Mouse (Mus musculus): ENCODE results near the gene Map2k6. TPM values are rescaled to one million over a fixed set of nuclear protein-coding genes. Genes with fewer than 3 reads are reported as not detected.

Map2k6 gene
- polyA plus RNA-seq, 1 experiment: 12.5 TPM

DNA sequence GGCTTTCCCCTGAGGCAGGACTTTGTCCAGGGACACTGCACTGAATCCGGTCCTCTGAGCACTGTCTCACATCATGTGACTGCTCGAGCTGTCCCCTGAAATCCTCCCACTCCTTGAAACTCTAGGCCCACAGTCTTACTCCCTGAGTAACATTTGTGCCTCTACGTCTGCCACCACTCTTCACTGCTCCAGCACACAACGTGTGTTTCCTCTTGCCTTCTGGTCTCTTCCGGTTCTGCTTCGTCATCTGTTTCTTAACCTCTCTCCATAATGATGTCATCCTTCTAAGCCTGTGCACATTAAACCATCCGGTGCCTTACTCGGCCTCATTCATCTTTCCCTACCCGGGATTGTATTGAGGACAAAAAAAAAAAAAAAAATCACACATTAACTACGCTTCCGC is 28.2 kb downstream of the Map2k6 start:
- H3K4me3 ChIP-seq (replicated peaks; ENCODE audit: insufficient read depth, low read depth, low read length): no peak overlapping the region
- peaks cover 6% of the 10 kb centered on the region; the same call in 1 of the 2 replicates for H3K4me1 ChIP-seq (ENCODE audit: control insufficient read depth, insufficient read depth, low read length)
- DNase-seq: no peak
- WGBS: 49% methylated on average over 11 of the region's 11 CpGs
- TF ChIP-seq POLR2A (IDR thresholded peaks at IDR 0.05; ENCODE audit: borderline replicate concordance, insufficient read depth, low read length) (no peak), CTCF (IDR thresholded peaks at IDR 0.05; ENCODE audit: borderline replicate concordance, insufficient read depth, low read depth, low read length) (no peak)
- no peaks in the 10 kb centered on the region for H3K27me3 ChIP-seq (ENCODE audit: control insufficient read depth, insufficient read depth, low read length)
- H3K27ac ChIP-seq (ENCODE audit: insufficient read depth, low read length): no peak overlapping the region

DNA sequence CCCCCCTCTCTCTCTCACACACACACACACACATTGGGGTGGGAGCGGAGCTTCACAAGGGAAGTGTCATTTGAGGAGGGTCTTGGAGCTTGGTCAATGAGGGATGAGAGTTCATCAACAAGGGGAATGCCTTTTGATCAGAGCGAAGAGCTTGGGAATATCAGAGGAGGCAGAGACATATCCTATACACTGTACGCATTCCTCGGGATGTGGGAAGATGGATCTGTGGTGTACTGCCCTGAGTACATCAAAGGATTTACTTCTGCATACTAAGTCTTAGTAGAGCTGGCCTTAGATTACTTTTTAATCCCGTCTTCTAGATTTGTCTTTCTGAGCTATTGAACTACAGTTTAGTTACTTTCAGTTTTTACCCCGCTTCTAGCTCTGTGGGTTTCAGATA is 30.1 kb downstream of the Map2k6 start:
- Histone ChIP-seq H3K4me1 (ENCODE audit: control insufficient read depth, insufficient read depth, low read length) (peaks cover 6% of the 10 kb centered on the region; the same call in 1 of the 2 replicates), H3K27ac (ENCODE audit: insufficient read depth, low read length) (no peak overlapping the region), H3K4me3 (replicated peaks; ENCODE audit: insufficient read depth, low read depth, low read length) (no peak overlapping the region), H3K27me3 (ENCODE audit: control insufficient read depth, insufficient read depth, low read length) (no peaks in the 10 kb centered on the region)
- DNase-seq: no peak
- no peak for TF ChIP-seq CTCF (IDR thresholded peaks at IDR 0.05; ENCODE audit: borderline replicate concordance, insufficient read depth, low read depth, low read length)
- no peak for TF ChIP-seq POLR2A (IDR thresholded peaks at IDR 0.05; ENCODE audit: borderline replicate concordance, insufficient read depth, low read length)
- WGBS: 96% methylated on average over 6 of the region's 6 CpGs

- no peak overlapping the region for H3K27ac ChIP-seq (ENCODE audit: insufficient read depth, low read length)
- H3K4me1 ChIP-seq (ENCODE audit: control insufficient read depth, insufficient read depth, low read length): peaks cover 6% of the 10 kb centered on the region; the same call in 1 of the 2 replicates
- WGBS: 64% methylated on average over 3 of the region's 3 CpGs
- no peak overlapping the region for H3K4me3 ChIP-seq (replicated peaks; ENCODE audit: insufficient read depth, low read depth, low read length)
- no peak for TF ChIP-seq CTCF (IDR thresholded peaks at IDR 0.05; ENCODE audit: borderline replicate concordance, insufficient read depth, low read depth, low read length)
- TF ChIP-seq POLR2A (IDR thresholded peaks at IDR 0.05; ENCODE audit: borderline replicate concordance, insufficient read depth, low read length): no peak
- DNase-seq: no peak
- no peaks in the 10 kb centered on the region for H3K27me3 ChIP-seq (ENCODE audit: control insufficient read depth, insufficient read depth, low read length)
Measured at GRCm38 (mm10) chr11:110429837-110430418, 31.0 kb downstream of the Map2k6 start.

GRCm38 (mm10) chr11:110435839-110436556 is 37.1 kb downstream of the Map2k6 start:
- DNase-seq: no peak
- no peaks in the 10 kb centered on the region for H3K4me1 ChIP-seq (ENCODE audit: control insufficient read depth, insufficient read depth, low read length)
- TF ChIP-seq CTCF (IDR thresholded peaks at IDR 0.05; ENCODE audit: borderline replicate concordance, insufficient read depth, low read depth, low read length) (no peak), POLR2A (IDR thresholded peaks at IDR 0.05; ENCODE audit: borderline replicate concordance, insufficient read depth, low read length) (no peak)
- no peak overlapping the region for H3K4me3 ChIP-seq (replicated peaks; ENCODE audit: insufficient read depth, low read depth, low read length)
- WGBS: 72% methylated on average over 8 of the region's 8 CpGs
- H3K27ac ChIP-seq (ENCODE audit: insufficient read depth, low read length): no peak overlapping the region
- no peaks in the 10 kb centered on the region for H3K27me3 ChIP-seq (ENCODE audit: control insufficient read depth, insufficient read depth, low read length)

DNA sequence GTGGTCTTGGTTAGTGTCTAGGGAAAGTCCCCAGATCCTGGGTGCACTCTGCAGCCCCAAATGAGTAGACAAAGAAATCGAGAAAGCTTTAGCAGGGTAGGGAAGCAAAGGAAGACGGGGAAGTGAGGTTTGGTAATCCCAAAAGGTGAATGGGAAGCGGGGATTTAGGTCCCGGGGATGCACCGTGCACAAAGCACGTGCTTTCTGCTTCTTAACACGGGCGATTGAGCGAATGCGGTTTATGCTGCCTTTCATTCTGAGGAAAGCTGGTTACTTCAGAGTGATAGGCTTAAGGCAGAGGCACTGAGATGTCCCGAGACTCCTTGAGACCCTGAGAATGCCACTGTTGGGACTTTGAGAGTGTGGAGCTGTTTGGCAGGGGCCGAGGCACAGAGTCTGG is 38.1 kb downstream of the Map2k6 start:
- WGBS: 77% methylated on average over 12 of the region's 12 CpGs
- H3K27me3 ChIP-seq (ENCODE audit: control insufficient read depth, insufficient read depth, low read length): no peaks in the 10 kb centered on the region
- H3K4me3 ChIP-seq (replicated peaks; ENCODE audit: insufficient read depth, low read depth, low read length): no peak overlapping the region
- TF ChIP-seq POLR2A (IDR thresholded peaks at IDR 0.05; ENCODE audit: borderline replicate concordance, insufficient read depth, low read length) (no peak), CTCF (IDR thresholded peaks at IDR 0.05; ENCODE audit: borderline replicate concordance, insufficient read depth, low read depth, low read length) (no peak)
- no peak for DNase-seq
- H3K27ac ChIP-seq (ENCODE audit: insufficient read depth, low read length): no peak overlapping the region
- no peaks in the 10 kb centered on the region for H3K4me1 ChIP-seq (ENCODE audit: control insufficient read depth, insufficient read depth, low read length)

GRCm38 (mm10) chr11:110438135-110438534 is 39.2 kb downstream of the Map2k6 start:
- no peaks in the 10 kb centered on the region for H3K27me3 ChIP-seq (ENCODE audit: control insufficient read depth, insufficient read depth, low read length)
- WGBS: 98% methylated on average over 3 of the region's 3 CpGs
- H3K4me3 ChIP-seq (replicated peaks; ENCODE audit: insufficient read depth, low read depth, low read length): no peak overlapping the region
- H3K4me1 ChIP-seq (ENCODE audit: control insufficient read depth, insufficient read depth, low read length): no peaks in the 10 kb centered on the region
- no peak overlapping the region for H3K27ac ChIP-seq (ENCODE audit: insufficient read depth, low read length)
- no peak for TF ChIP-seq CTCF (IDR thresholded peaks at IDR 0.05; ENCODE audit: borderline replicate concordance, insufficient read depth, low read depth, low read length)
- TF ChIP-seq POLR2A (IDR thresholded peaks at IDR 0.05; ENCODE audit: borderline replicate concordance, insufficient read depth, low read length): no peak
- no peak for DNase-seq

- 69% methylated on average over 4 of the region's 4 CpGs for WGBS
- Histone ChIP-seq H3K4me3 (replicated peaks; ENCODE audit: insufficient read depth, low read depth, low read length) (no peak overlapping the region), H3K4me1 (ENCODE audit: control insufficient read depth, insufficient read depth, low read length) (no peaks in the 10 kb centered on the region), H3K27me3 (ENCODE audit: control insufficient read depth, insufficient read depth, low read length) (no peaks in the 10 kb centered on the region), H3K27ac (ENCODE audit: insufficient read depth, low read length) (no peak overlapping the region)
- TF ChIP-seq POLR2A (IDR thresholded peaks at IDR 0.05; ENCODE audit: borderline replicate concordance, insufficient read depth, low read length): no peak
- no peak for TF ChIP-seq CTCF (IDR thresholded peaks at IDR 0.05; ENCODE audit: borderline replicate concordance, insufficient read depth, low read depth, low read length)
- DNase-seq: no peak
Measured at GRCm38 (mm10) chr11:110438700-110439296, 39.9 kb downstream of the Map2k6 start.

- Histone ChIP-seq H3K27ac (ENCODE audit: insufficient read depth, low read length) (no peak overlapping the region), H3K27me3 (ENCODE audit: control insufficient read depth, insufficient read depth, low read length) (no peaks in the 10 kb centered on the region), H3K4me3 (replicated peaks; ENCODE audit: insufficient read depth, low read depth, low read length) (no peak overlapping the region), H3K4me1 (ENCODE audit: control insufficient read depth, insufficient read depth, low read length) (no peaks in the 10 kb centered on the region)
- no peak for DNase-seq
- 36% methylated on average over 7 of the region's 7 CpGs for WGBS
- TF ChIP-seq POLR2A (IDR thresholded peaks at IDR 0.05; ENCODE audit: borderline replicate concordance, insufficient read depth, low read length) (no peak), CTCF (IDR thresholded peaks at IDR 0.05; ENCODE audit: borderline replicate concordance, insufficient read depth, low read depth, low read length) (no peak)
Measured at GRCm38 (mm10) chr11:110439354-110439753, 40.4 kb downstream of the Map2k6 start.

Measured in cerebellum, adult 2 months (tissue).